Mouse (Mus musculus): ENCODE results near the gene Ccdc36. TPM values are rescaled to one million over a fixed set of nuclear protein-coding genes. Genes with fewer than 3 reads are reported as not detected.

Ccdc36 gene
- polyA plus RNA-seq, 1 experiment from 2014 or later: 1.0 TPM

DNA sequence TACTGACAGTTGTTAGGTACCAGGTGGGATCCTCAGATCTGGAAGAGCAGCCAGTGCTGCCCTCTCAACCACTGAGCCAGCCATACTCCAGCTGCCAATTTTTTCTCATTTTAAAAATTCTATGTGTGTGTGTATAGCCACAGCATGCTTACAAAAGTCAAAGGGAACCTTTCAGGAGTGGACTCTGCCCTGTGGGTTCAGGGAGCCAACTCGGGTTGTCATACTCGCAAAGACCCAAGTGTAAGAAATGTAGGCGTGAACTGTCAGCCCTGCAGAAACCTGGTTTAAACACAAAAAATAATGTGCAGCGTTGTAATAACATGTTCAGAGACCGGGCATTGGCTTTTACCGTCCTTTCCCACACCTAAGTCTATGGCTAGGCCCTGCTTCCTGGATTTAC is 34.1 kb downstream of the Ccdc36 start:
- 96% methylated on average over 6 of the region's 6 CpGs for WGBS
- ATAC-seq (replicated peaks): no peak
- H3K27ac ChIP-seq (replicated peaks): no peak overlapping the region
- H3K9ac ChIP-seq (replicated peaks): no peak overlapping the region
- no peaks in the 10 kb centered on the region for H3K9me3 ChIP-seq
- no peak overlapping the region for H3K4me3 ChIP-seq
- no peak overlapping the region for H3K4me2 ChIP-seq (replicated peaks)
- H3K27me3 ChIP-seq: no peaks in the 10 kb centered on the region
- H3K4me1 ChIP-seq: no peaks in the 10 kb centered on the region
- peaks cover 33% of the 10 kb centered on the region for H3K36me3 ChIP-seq

DNA sequence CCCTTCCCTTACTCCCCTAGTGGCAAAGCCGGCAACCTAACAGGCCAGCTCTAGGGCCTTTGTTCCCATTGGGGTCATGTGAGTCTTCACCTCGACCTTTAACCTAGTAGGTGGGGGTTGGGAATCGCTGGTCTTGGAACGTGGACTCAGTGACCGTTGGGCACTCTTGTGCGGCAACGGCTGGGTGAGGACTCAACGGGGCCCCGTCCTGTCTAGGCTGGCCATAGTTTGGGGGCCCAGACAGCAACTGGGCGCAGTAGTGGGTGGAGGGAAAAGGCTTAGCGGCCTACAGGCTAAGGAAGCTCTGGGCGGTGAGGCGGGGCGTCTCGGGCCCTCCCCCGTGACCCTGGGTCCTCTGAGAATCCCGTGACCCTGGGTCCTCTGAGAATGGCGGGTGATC is 35.6 kb downstream of the Ccdc36 start, which contains the start of gene 1700102P08Rik:
TSS of gene 1700102P08Rik (plus strand) at position 130 of the 400 bp plus-strand sequence.
- H3K4me2 ChIP-seq (replicated peaks): no peak within 1 kb of the TSS

DNA sequence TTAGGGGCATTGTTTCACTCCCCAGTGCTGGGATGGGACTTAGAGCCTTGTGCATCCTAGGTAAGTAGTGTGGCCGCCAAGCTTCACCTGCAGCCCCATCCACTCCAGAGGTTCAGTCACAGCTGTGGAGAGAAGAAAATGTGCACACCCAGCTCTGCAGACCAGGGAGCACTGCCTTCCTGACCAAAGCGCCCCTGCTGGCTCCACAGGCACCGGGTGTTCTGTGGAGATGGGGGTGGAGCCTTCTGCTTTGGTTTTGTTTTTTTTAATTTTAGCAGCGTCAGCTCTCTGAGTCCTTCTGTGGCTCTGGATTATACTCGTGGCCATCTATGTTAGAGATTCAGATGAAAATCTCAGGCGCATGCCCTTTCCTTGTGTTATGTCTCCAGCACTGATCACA is 39.1 kb downstream of the Ccdc36 start:
- peaks cover 78% of the 10 kb centered on the region for H3K36me3 ChIP-seq
- H3K9ac ChIP-seq (replicated peaks): no peak overlapping the region
- no peak overlapping the region for H3K27ac ChIP-seq (replicated peaks)
- no peaks in the 10 kb centered on the region for H3K27me3 ChIP-seq
- no peak overlapping the region for H3K4me3 ChIP-seq
- ATAC-seq (replicated peaks): no peak
- no peak overlapping the region for H3K4me2 ChIP-seq (replicated peaks)
- H3K9me3 ChIP-seq: no peaks in the 10 kb centered on the region
- H3K4me1 ChIP-seq: no peaks in the 10 kb centered on the region
- 88% methylated on average over 6 of the region's 6 CpGs for WGBS

More for the DNA sequence above, 35.6 kb downstream of the Ccdc36 start, which contains the start of gene 1700102P08Rik:
- H3K9ac ChIP-seq (replicated peaks): no peak within 1 kb of the TSS
- peaks cover 46% of the 10 kb centered on the region for H3K36me3 ChIP-seq
- H3K4me1 ChIP-seq: no peaks in the 10 kb centered on the region
- H3K9me3 ChIP-seq: no peaks in the 10 kb centered on the region
- no peak within 1 kb of the TSS for H3K27ac ChIP-seq (replicated peaks)
- no peak within 1 kb of the TSS for H3K4me3 ChIP-seq
- 54% methylated on average over 18 of the region's 18 CpGs for WGBS
- ATAC-seq (replicated peaks): no peak
- no peaks in the 10 kb centered on the region for H3K27me3 ChIP-seq

DNA sequence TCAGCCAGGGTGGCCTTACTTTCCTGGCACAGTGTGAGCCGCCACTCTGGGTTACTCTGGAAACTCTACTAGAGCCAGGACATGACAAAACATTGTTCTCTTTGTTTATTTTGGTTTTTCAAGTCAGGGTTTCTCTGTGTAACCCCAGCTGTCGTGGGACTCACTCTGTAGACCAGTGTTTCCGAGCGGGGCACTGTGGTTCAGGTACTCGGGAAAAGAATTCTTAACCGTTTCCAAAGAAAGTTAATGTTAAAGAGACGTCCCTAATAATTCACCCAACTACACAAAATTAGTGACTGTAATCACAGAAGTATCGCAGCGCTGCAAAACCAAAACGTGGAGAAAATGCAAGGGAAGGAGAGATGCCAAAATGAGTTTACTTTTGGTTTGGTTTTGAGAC is 39.7 kb downstream of the Ccdc36 start:
- Histone ChIP-seq H3K27me3 (no peaks in the 10 kb centered on the region), H3K27ac (replicated peaks) (no peak overlapping the region), H3K4me3 (no peak overlapping the region), H3K4me2 (replicated peaks) (no peak overlapping the region), H3K9me3 (no peaks in the 10 kb centered on the region), H3K36me3 (peaks cover 84% of the 10 kb centered on the region), H3K4me1 (no peaks in the 10 kb centered on the region), H3K9ac (replicated peaks) (no peak overlapping the region)
- ATAC-seq (replicated peaks): no peak
- 88% methylated on average over 10 of the region's 10 CpGs for WGBS

DNA sequence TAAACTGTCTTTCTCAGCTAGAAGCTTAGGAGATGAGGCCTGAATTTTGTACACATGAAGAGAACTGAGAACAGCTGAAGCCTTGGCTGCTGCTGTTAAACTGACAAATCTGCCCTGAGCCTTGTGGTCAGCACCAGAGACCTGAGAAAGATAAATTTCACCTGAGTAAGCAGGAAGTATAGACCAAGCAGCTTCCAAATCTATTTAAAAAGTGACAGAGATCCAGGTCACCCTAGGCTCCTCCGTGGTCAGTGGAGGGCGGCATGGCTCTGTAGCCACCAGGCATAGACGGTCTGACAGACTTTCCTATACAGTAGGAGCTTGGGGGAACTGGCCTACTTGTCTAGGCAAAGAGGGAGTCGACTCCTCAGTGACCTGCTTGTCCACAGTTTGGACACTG is 41.5 kb downstream of the Ccdc36 start:
- H3K4me1 ChIP-seq: no peaks in the 10 kb centered on the region
- WGBS: 88% methylated on average over 4 of the region's 4 CpGs
- no peaks in the 10 kb centered on the region for H3K27me3 ChIP-seq
- H3K9me3 ChIP-seq: no peaks in the 10 kb centered on the region
- no peak overlapping the region for H3K4me2 ChIP-seq (replicated peaks)
- H3K4me3 ChIP-seq: no peak overlapping the region
- no peak overlapping the region for H3K9ac ChIP-seq (replicated peaks)
- no peak overlapping the region for H3K27ac ChIP-seq (replicated peaks)
- peaks cover 90% of the 10 kb centered on the region for H3K36me3 ChIP-seq
- ATAC-seq (replicated peaks): no peak

DNA sequence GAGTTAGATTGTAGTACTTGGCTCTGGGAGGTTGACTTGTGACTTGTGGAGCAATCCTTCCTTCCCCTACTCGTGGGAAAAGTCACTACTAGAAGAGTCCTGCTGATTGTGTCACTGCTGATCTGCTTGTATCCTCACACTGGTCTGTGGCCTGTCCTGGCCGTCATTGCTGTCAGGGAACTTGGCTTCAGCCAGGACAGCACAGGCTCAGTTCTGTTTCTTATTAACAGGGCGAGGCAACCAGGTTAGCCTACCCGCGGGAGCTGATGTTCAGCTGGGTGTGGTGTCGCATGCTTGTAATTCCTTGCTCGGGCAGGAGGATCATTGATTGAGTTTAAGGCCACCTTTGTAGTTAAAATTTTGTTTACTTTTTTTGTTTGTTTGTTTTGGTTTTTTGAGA is 43.3 kb downstream of the Ccdc36 start:
- no peaks in the 10 kb centered on the region for H3K4me1 ChIP-seq
- no peak overlapping the region for H3K9ac ChIP-seq (replicated peaks)
- no peaks in the 10 kb centered on the region for H3K9me3 ChIP-seq
- no peak for ATAC-seq (replicated peaks)
- no peaks in the 10 kb centered on the region for H3K27me3 ChIP-seq
- no peak overlapping the region for H3K4me3 ChIP-seq
- peaks cover 92% of the 10 kb centered on the region for H3K36me3 ChIP-seq
- 90% methylated on average over 7 of the region's 7 CpGs for WGBS
- H3K27ac ChIP-seq (replicated peaks): no peak overlapping the region
- H3K4me2 ChIP-seq (replicated peaks): no peak overlapping the region

DNA sequence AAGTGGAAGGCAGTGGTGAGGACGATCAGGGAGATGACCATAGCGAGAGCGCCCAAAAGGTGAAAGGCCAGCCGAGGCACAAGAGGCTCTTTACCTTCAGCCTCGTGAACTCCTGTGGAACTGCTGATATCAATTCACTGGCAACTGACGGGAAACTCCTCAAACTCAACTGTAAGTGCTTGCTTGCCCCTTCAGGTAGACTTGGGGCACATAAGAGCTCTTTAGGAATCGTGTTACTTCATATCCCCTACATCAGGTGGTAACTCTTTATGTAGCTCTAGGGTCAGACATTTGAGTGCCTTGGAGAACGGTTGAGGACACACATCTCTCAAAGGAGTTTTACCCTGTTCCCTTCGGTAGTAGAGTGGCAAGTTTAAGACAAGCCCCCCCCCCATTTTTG is 46.9 kb downstream of the Ccdc36 start:
- ATAC-seq (replicated peaks): no peak
- peaks cover 95% of the 10 kb centered on the region for H3K36me3 ChIP-seq
- H3K4me3 ChIP-seq: no peak overlapping the region
- no peak overlapping the region for H3K9ac ChIP-seq (replicated peaks)
- H3K27ac ChIP-seq (replicated peaks): no peak overlapping the region
- H3K4me2 ChIP-seq (replicated peaks): no peak overlapping the region
- no peaks in the 10 kb centered on the region for H3K27me3 ChIP-seq
- WGBS: 96% methylated on average over 9 of the region's 9 CpGs
- no peaks in the 10 kb centered on the region for H3K9me3 ChIP-seq
- no peaks in the 10 kb centered on the region for H3K4me1 ChIP-seq

DNA sequence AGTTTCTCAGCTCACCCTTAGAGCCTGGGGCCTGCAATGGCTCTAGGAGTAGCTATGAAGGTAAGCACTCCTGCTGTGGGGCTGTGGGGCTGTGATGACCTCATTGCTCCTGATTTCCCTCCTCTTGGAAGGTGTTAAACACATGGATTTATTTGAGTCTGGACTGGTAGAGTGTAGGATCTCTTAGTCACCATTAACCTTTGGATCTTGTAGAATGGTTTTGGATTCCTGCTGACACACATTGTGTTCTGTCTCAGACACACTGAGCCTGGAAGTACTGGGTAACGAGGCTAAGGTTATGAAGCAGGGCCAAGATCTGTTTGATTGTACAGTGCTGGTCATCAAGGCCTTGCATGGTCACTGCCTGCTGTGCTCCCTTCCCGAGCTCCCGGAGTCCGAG is 49.0 kb downstream of the Ccdc36 start:
- peaks cover 94% of the 10 kb centered on the region for H3K36me3 ChIP-seq

DNA sequence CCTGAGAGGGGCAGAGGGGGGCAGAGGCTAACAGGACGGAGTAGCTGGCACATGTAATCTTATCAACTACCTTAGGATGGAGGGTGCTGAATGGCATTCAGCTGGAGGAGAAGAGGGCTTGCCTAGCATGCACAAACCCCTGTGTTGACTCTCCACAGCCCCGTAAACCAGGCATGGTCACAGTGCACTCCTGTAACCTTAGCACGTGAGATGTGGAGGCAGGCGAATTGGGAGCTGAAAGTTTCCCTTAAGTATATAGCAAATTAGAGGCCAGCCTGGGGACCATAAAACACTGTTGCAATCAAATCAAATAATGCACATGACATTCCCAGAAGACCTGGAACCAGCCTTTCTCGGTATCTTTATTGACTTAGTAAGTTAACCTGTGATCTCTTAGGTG is 49.5 kb downstream of the Ccdc36 start:
- Histone ChIP-seq H3K4me1 (no peaks in the 10 kb centered on the region), H3K27ac (replicated peaks) (no peak overlapping the region), H3K4me3 (no peak overlapping the region), H3K4me2 (replicated peaks) (no peak overlapping the region), H3K27me3 (no peaks in the 10 kb centered on the region), H3K9me3 (no peaks in the 10 kb centered on the region), H3K36me3 (peaks cover 94% of the 10 kb centered on the region), H3K9ac (replicated peaks) (no peak overlapping the region)
- 94% methylated on average over 5 of the region's 5 CpGs for WGBS
- no peak for ATAC-seq (replicated peaks)

More for the DNA sequence above, 49.0 kb downstream of the Ccdc36 start:
- no peaks in the 10 kb centered on the region for H3K27me3 ChIP-seq
- no peak overlapping the region for H3K4me3 ChIP-seq
- H3K4me2 ChIP-seq (replicated peaks): no peak overlapping the region
- no peaks in the 10 kb centered on the region for H3K4me1 ChIP-seq
- no peak overlapping the region for H3K27ac ChIP-seq (replicated peaks)
- WGBS: 77% methylated on average over 4 of the region's 4 CpGs
- ATAC-seq (replicated peaks): no peak
- no peak overlapping the region for H3K9ac ChIP-seq (replicated peaks)
- H3K9me3 ChIP-seq: no peaks in the 10 kb centered on the region

DNA sequence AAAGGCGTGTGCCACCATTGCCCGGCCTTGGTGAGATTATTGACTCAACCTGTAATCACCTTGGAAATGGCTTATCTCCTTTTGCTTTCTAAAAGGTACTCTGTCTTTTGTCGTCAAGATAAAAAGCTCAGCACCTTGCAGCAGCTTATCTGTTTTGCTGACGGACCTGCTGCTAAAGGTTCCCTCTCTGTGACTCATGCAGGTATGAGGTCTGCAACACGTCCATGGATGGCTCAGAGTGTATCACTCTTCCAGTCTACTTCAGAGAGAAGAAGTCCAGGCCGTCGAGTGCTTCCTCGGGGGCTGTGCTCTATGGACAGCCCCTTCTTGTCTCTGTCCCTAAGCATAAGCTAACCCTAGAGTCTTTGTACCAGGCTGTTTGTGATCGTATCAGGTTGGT is 50.0 kb downstream of the Ccdc36 start:
- WGBS: 94% methylated on average over 9 of the region's 9 CpGs

More for the DNA sequence above, 50.0 kb downstream of the Ccdc36 start:
- no peak for ATAC-seq (replicated peaks)
- peaks cover 94% of the 10 kb centered on the region for H3K36me3 ChIP-seq
- H3K27ac ChIP-seq (replicated peaks): no peak overlapping the region
- no peak overlapping the region for H3K4me3 ChIP-seq
- H3K9ac ChIP-seq (replicated peaks): no peak overlapping the region
- H3K4me1 ChIP-seq: no peaks in the 10 kb centered on the region
- H3K4me2 ChIP-seq (replicated peaks): no peak overlapping the region
- no peaks in the 10 kb centered on the region for H3K27me3 ChIP-seq
- no peaks in the 10 kb centered on the region for H3K9me3 ChIP-seq

Other genes starting within 250 kb of the Ccdc36 start
- gene Bsn, start 238.1 kb downstream of the Ccdc36 start, polyA plus RNA-seq (2015; fragmentation: Nextera tagmentation; extraction: Ambion mirVana): 7.3 and 7.9 TPM in 2 replicates
- 53.5 and 53.6 TPM in 2 replicates for gene Dag1, start 164.5 kb downstream of the Ccdc36 start, polyA plus RNA-seq (2015; fragmentation: Nextera tagmentation; extraction: Ambion mirVana)
- 120 and 133 TPM in 2 replicates for gene Nicn1, start 138.1 kb downstream of the Ccdc36 start, polyA plus RNA-seq (2015; fragmentation: Nextera tagmentation; extraction: Ambion mirVana)
- 23.8 and 24.5 TPM in 2 replicates for gene Amt, start 131.6 kb downstream of the Ccdc36 start, polyA plus RNA-seq (2015; fragmentation: Nextera tagmentation; extraction: Ambion mirVana)
- gene Rhoa, start 122.4 kb downstream of the Ccdc36 start, polyA plus RNA-seq (2015; fragmentation: Nextera tagmentation; extraction: Ambion mirVana): 296 and 306 TPM in 2 replicates
- 35.2 and 36.6 TPM in 2 replicates for gene Tcta, start 122.3 kb downstream of the Ccdc36 start, polyA plus RNA-seq (2015; fragmentation: Nextera tagmentation; extraction: Ambion mirVana)
- gene Gpx1, start 89.6 kb downstream of the Ccdc36 start, polyA plus RNA-seq (2015; fragmentation: Nextera tagmentation; extraction: Ambion mirVana): 383 and 395 TPM in 2 replicates
- 138 and 140 TPM in 2 replicates for gene Usp4, start 80.6 kb downstream of the Ccdc36 start, polyA plus RNA-seq (2015; fragmentation: Nextera tagmentation; extraction: Ambion mirVana)
- gene 1700102P08Rik, start 35.7 kb downstream of the Ccdc36 start, polyA plus RNA-seq (2015; fragmentation: Nextera tagmentation; extraction: Ambion mirVana): 1.6 and 2.4 TPM in 2 replicates
- not detected in 2 replicates for gene BC048562, start 8.0 kb upstream of the Ccdc36 start, polyA plus RNA-seq (2015; fragmentation: Nextera tagmentation; extraction: Ambion mirVana)
- gene Ccdc71, start 32.0 kb upstream of the Ccdc36 start, polyA plus RNA-seq (2015; fragmentation: Nextera tagmentation; extraction: Ambion mirVana): 60.9 and 61.6 TPM in 2 replicates
- gene Klhdc8b, start 33.1 kb upstream of the Ccdc36 start, polyA plus RNA-seq (2015; fragmentation: Nextera tagmentation; extraction: Ambion mirVana): 55.7 and 62.2 TPM in 2 replicates
- 15.7 and 18.8 TPM in 2 replicates for gene Lamb2, start 51.3 kb upstream of the Ccdc36 start, polyA plus RNA-seq (2015; fragmentation: Nextera tagmentation; extraction: Ambion mirVana)
- 90.1 and 95.4 TPM in 2 replicates for gene Usp19, start 62.1 kb upstream of the Ccdc36 start, polyA plus RNA-seq (2015; fragmentation: Nextera tagmentation; extraction: Ambion mirVana)
- 70.1 and 72.6 TPM in 2 replicates for gene Qars, start 79.2 kb upstream of the Ccdc36 start, polyA plus RNA-seq (2015; fragmentation: Nextera tagmentation; extraction: Ambion mirVana)
- 146 and 148 TPM in 2 replicates for gene Qrich1, start 88.3 kb upstream of the Ccdc36 start, polyA plus RNA-seq (2015; fragmentation: Nextera tagmentation; extraction: Ambion mirVana)
- 117 and 125 TPM in 2 replicates for gene Impdh2, start 131.8 kb upstream of the Ccdc36 start, polyA plus RNA-seq (2015; fragmentation: Nextera tagmentation; extraction: Ambion mirVana)
- gene Ndufaf3, start 138.9 kb upstream of the Ccdc36 start, polyA plus RNA-seq (2015; fragmentation: Nextera tagmentation; extraction: Ambion mirVana): 68.7 and 81.0 TPM in 2 replicates
- 253 and 263 TPM in 2 replicates for gene Dalrd3, start 141.4 kb upstream of the Ccdc36 start, polyA plus RNA-seq (2015; fragmentation: Nextera tagmentation; extraction: Ambion mirVana)
- gene Wdr6, start 150.3 kb upstream of the Ccdc36 start, polyA plus RNA-seq (2015; fragmentation: Nextera tagmentation; extraction: Ambion mirVana): 219 and 235 TPM in 2 replicates
- gene P4htm, start 169.2 kb upstream of the Ccdc36 start, polyA plus RNA-seq (2015; fragmentation: Nextera tagmentation; extraction: Ambion mirVana): 19.2 and 23.1 TPM in 2 replicates
- 54.3 and 60.8 TPM in 2 replicates for gene Arih2, start 220.9 kb upstream of the Ccdc36 start, polyA plus RNA-seq (2015; fragmentation: Nextera tagmentation; extraction: Ambion mirVana)
- 44.2 and 44.7 TPM in 2 replicates for gene Slc25a20, start 233.6 kb upstream of the Ccdc36 start, polyA plus RNA-seq (2015; fragmentation: Nextera tagmentation; extraction: Ambion mirVana)

Data from forebrain, embryonic 15.5 days (tissue).